Mouse (Mus musculus): Measurements from ENCODE around the gene Bmp2. TPM values are rescaled to one million over a fixed set of nuclear protein-coding genes. Genes with fewer than 3 reads are reported as not detected.

Bmp2 gene
- not detected for polyA plus RNA-seq (2017; shearing (Covaris generic))

GRCm38 (mm10) chr2:133552031-133552841 is at the start of gene Bmp2:
Gene Bmp2 (plus strand): TSS chr2:133552159.

Measured in activated CD4-positive, CD25-positive, alpha-beta regulatory T cell, adult 9 weeks (primary cell).